Mouse (Mus musculus): ENCODE measurements around the gene Gad1.

The Gad1 gene

GRCm38 (mm10) chr2:70565651-70566602 lies 13.1 kb downstream of the Gad1 start:
- no peak for DNase-seq

GRCm38 (mm10) chr2:70566603-70566981 lies 13.7 kb downstream of the Gad1 start:
- DNase-seq = no peak

- peak; percentile 28 for DNase-seq
Measured at GRCm38 (mm10) chr2:70567071-70567681, 14.3 kb downstream of the Gad1 start.

DNA sequence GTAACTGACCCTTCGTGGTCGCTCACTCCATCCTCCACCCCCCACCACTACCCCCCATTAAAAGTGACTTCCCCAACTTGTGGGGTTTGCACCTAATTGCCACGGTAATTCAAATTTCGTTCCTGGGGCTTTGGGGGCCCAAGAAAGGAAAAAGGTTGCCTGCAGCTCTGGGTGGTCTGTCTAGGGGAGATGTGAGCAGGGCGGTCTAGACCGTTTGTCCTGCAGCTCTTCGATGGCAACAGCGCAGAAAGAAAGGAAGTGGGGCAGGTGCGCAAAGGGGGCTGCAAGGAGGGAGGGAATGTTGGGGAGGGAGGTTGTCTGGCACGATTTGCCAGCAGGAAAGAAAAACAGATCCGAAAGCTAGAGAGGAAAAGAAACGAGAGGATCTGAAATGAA lies 14.8 kb downstream of the Gad1 start:
- no peak for DNase-seq

GRCm38 (mm10) chr2:70568198-70568941 lies 15.5 kb downstream of the Gad1 start:
- DNase-seq = no peak

GRCm38 (mm10) chr2:70571698-70572097 lies 18.8 kb downstream of the Gad1 start:
- no peak for DNase-seq

DNA sequence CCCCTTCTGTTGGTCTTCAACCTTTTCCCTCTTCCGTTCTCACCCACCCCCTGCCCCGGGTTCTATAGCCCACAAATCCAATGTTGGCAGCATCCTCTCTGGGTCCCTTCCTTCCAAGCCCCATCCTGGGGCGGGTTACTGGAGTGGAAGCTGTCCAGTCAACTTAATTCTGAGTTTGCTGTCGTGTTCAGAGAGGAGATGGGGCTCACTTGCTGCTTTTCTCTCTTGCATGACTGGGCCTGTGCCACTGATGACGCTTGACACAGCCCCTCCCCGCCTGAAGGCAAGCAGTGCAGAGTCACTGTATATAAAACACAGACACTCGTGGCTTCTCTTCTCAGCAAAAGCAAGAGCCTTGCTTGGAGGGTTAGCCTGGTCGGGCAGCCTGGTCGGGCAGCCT lies 19.4 kb downstream of the Gad1 start:
- no peak for DNase-seq

GRCm38 (mm10) chr2:70573544-70574210 lies 20.8 kb downstream of the Gad1 start:
- DNase-seq = no peak

GRCm38 (mm10) chr2:70588200-70588599 lies 35.3 kb downstream of the Gad1 start:
- DNase-seq = no peak

DNA sequence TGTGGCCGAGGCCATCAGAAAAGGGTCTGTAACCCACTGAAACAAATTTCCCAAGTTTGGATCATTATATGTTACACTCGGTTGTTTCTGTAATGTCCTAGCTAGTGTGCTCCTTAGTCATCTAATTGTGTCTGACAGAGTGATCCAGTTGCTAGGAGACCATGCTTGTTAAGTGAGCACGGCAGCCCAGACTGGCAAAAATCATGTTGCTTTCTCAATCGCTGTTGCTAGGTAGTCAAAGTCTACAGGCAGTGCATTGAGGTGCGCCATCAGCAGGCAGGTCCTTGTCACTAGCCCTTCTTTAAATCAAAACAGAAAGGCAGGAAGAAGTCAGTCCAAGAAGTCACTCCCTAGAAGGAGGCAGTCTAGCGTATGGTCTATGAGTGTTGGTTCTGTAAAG lies 39.6 kb downstream of the Gad1 start:
- no peak for DNase-seq

GRCm38 (mm10) chr2:70593670-70594069 lies 40.8 kb downstream of the Gad1 start:
- DNase-seq = no peak

GRCm38 (mm10) chr2:70595896-70596295 lies 43.0 kb downstream of the Gad1 start:
- DNase-seq = no peak

DNA sequence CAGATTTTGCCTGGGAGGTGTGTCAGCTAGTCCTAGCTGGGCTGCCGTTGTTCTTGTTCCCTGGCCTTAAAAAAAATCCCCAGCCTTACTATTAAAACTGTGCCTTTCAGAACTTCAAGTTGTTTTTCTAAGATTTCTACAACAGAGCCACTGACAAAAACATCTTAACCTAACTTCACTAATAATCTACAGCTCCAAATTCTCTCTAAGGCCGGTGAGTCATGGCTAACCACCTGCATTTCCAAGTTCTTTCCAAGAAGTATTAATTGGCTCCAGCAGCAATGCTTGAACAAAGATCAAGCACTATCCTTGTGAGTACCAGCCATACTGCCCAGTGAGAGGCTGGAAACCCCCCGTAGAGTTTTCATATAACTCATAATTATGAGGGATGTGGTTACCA lies 56.9 kb downstream of the Gad1 start:
- no peak for DNase-seq

GRCm38 (mm10) chr2:70614745-70615351 lies 62.0 kb downstream of the Gad1 start:
- DNase-seq = no peak

DNA sequence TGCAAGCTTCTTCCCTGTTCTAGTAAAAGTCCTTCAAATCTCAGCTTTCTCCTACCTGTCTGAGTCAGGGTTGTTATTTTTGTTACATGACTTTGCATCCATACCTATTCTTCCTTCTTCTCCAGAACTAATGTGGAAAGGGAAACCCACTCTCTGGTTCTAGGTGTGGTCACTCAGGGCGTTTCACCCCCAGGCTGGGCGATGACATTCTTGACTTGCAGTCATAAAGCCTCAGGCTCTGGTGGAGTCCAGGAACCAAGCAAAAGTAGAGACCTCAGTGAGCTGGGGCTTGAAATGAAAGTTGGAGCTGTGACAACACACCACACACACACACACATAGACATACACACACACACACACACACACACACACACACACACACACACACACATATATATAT lies 63.2 kb downstream of the Gad1 start:
- no peak for DNase-seq

- DNase-seq = no peak
Measured at GRCm38 (mm10) chr2:70616617-70617016, 63.7 kb downstream of the Gad1 start.

GRCm38 (mm10) chr2:70619232-70619835 lies 66.5 kb downstream of the Gad1 start:
- no peak for DNase-seq

GRCm38 (mm10) chr2:70620225-70620624 lies 67.4 kb downstream of the Gad1 start:
- DNase-seq = no peak

GRCm38 (mm10) chr2:70622244-70622643 lies 69.4 kb downstream of the Gad1 start:
- DNase-seq = no peak

DNA sequence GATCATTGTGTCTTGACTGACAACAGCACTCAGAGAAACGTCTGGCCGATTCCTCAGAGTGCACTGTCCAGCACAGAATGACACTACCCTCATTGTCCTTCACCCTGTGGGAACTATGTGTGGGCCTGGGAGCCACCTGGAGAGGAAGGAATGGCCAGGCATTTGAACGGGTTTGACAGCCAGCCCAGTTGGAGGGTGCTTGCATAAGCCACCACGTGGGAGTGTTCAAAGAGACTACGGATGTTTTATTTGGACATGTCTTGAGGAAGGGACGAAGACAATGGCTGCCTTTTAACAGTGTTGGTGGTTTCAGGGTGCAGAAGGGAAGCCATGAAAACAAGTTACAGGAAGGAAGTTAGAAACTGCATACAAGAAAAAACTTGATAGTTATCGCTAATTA lies 72.9 kb downstream of the Gad1 start:
- no peak for DNase-seq

- DNase-seq = no peak
Measured at GRCm38 (mm10) chr2:70628397-70628796, 75.5 kb downstream of the Gad1 start.

DNA sequence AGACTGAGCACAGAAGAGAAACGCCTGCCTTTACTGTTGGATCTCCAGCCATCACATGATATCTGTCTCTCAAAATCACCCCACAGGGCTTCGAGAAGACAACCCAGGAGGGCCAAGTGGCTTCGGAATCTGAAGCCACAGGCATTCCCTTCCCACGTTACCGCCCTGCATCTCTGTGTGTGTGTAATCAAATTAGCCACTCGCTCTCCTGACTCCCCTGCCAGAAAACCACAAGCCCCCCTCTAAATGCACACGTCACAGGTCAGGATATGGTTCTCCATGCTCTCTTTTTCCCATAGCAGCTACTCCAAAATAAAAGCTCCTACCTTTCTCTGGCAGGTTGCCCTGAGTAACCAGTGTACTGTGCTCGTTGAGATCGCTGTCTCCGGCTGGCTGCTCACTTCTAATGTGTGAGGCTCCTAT lies 76.5 kb downstream of the Gad1 start:
- DNase-seq = peak; percentile 43

Measured in kidney, adult 11 months (tissue).